Mouse (Mus musculus) regulatory T cell (primary cell): ENCODE data around the gene Foxa1.

Experiments used
- in situ Hi-C: fragments of 300-600 bp; cut with MboI, MseI; formaldehyde crosslinking; loops from one replicate; pipeline ENCODE4 v1.15.1; 2025; ENCODE audit warnings: high pct_unique_total_duplicates

Foxa1 gene

DNA sequence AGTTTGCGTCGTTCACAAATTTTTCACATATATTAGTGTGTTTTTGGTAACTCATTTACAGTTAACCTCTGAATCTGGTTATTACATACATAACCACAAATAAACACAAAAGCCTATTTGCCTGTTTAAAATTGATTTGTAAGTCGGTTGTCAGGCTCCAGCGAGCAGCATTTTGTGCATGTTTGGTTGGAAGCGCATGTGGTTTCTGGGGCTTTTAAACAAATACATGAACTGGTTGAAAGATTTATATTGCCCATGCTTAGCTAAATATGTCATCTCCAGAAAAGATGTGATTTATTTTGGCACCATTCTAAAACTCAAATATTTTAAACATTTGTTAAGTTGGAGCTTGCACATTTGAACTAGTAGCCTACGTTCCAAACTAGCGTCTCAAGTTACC lies 46.5 kb downstream of the Foxa1 start:
- in situ Hi-C loops = no loop called here

DNA sequence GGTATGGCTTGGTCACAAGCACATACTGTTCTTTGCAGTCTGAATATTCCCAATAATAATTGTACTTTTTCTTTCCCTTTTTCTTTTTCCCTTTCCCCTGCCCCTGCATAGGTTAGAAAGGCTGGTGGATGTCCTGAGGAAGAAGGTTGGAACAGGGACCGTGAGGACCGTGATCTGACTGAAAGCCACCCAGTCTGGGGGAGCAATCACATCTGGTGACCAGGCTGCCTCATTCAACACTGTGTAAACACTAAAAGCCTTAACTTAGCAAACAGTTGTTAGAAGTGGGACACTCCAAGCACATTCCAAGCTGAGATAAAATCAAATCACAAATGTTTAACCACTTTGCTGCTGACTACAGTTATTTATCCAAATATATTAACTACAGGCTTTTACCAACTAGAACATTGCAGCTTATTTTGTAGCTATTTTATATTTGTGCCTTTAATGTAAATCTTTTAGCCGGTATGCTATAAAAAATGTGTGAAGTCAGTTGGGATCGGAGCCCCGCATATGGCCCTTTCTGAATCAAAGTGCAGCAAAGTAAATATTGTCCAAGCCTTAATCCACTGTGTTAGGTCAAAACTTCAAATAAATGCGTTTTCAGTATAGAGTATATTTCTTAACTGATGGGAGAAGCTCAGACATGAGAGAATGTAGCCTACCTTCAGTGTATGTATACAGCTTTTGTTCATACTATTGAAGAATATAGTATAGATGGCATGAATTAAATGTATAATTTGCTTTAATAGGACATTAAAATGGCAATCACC lies 50.2 kb downstream of the Foxa1 start:
- in situ Hi-C loops = loop anchor here (5.0 kb wide), 1 partner anchor 39 kb away; no protein-coding TSS in a partner anchor
